Mouse (Mus musculus) macrophage (primary cell): ENCODE results near the gene Plekhg1. TPM values are rescaled to one million over a fixed set of nuclear protein-coding genes. Genes with fewer than 3 reads are reported as not detected.

Experiments
- H3K27ac ChIP-seq: fragments of 350-480 bp; formaldehyde crosslinking; 2 replicates; pipeline ENCODE4 v1.9.0; 2021
- H3K36me3 ChIP-seq: fragments of 350-480 bp; formaldehyde crosslinking; 2 replicates; pipeline ENCODE4 v1.9.0; 2021; ENCODE audit errors: inconsistent target
- H3K4me3 ChIP-seq: fragments of 350-480 bp; formaldehyde crosslinking; 2 replicates; pipeline ENCODE4 v1.9.0; 2021; ENCODE audit errors: inconsistent target
- H3K79me2 ChIP-seq: fragments of 350-480 bp; formaldehyde crosslinking; 2 replicates; pipeline ENCODE4 v1.9.0; 2021; ENCODE audit errors: inconsistent target
- WGBS: methylation state at CpG from one replicate; pipeline ENCODE4 v1.1.7; 2026; ENCODE audit warnings: inconsistent platforms; ENCODE audit not compliant: missing documents; 5-methylcytosine and 5-hydroxymethylcytosine counted together
- polyA plus RNA-seq: library from polyadenylated mRNA; stranded (reverse); fragments of 250-400 nt; gene quantifications from 3 replicates; pipeline ENCODE4 v1.2.4, GENCODE M21; 2018; ENCODE audit warnings: inconsistent platforms

Gene Plekhg1
- polyA plus RNA-seq, 1 experiment from 2014 or later = 1.1 TPM

- WGBS = 43% methylated on average over 12 of the region's 12 CpGs
- Histone ChIP-seq H3K27ac (peak overlapping the region; percentile 42), H3K36me3 (no peaks in the 10 kb centered on the region), H3K79me2 (no peaks in the 10 kb centered on the region), H3K4me3 (no peak overlapping the region)
Measured at GRCm38 (mm10) chr10:3863411-3864195, 123.4 kb downstream of the Plekhg1 start.

- 94% methylated on average over 4 of the region's 6 CpGs for WGBS
- H3K36me3 ChIP-seq = no peaks in the 10 kb centered on the region
- H3K27ac ChIP-seq = no peak overlapping the region
- no peak overlapping the region for H3K4me3 ChIP-seq
- H3K79me2 ChIP-seq = no peaks in the 10 kb centered on the region
Measured at GRCm38 (mm10) chr10:3864196-3864540, 124.0 kb downstream of the Plekhg1 start.

GRCm38 (mm10) chr10:3867298-3867697 is 127.1 kb downstream of the Plekhg1 start:
- H3K36me3 ChIP-seq = no peaks in the 10 kb centered on the region
- H3K4me3 ChIP-seq = no peak overlapping the region
- no peak overlapping the region for H3K27ac ChIP-seq
- no peaks in the 10 kb centered on the region for H3K79me2 ChIP-seq

GRCm38 (mm10) chr10:3870828-3871227 is 130.7 kb downstream of the Plekhg1 start:
- H3K4me3 ChIP-seq = no peak overlapping the region

GRCm38 (mm10) chr10:3873467-3873866 is 133.3 kb downstream of the Plekhg1 start:
- Histone ChIP-seq H3K27ac (no peak overlapping the region), H3K79me2 (no peaks in the 10 kb centered on the region), H3K4me3 (no peak overlapping the region), H3K36me3 (no peaks in the 10 kb centered on the region)
- 96% methylated on average over 6 of the region's 6 CpGs for WGBS

More at GRCm38 (mm10) chr10:3870828-3871227, 130.7 kb downstream of the Plekhg1 start:
- Histone ChIP-seq H3K79me2 (no peaks in the 10 kb centered on the region), H3K36me3 (no peaks in the 10 kb centered on the region), H3K27ac (no peak overlapping the region)
- WGBS = 96% methylated on average over 5 of the region's 5 CpGs

- no peak overlapping the region for H3K4me3 ChIP-seq
- WGBS = 96% methylated on average over 4 of the region's 4 CpGs
- H3K79me2 ChIP-seq = no peaks in the 10 kb centered on the region
- H3K27ac ChIP-seq = no peak overlapping the region
- H3K36me3 ChIP-seq = no peaks in the 10 kb centered on the region
Measured at GRCm38 (mm10) chr10:3877852-3878535, 137.8 kb downstream of the Plekhg1 start.

GRCm38 (mm10) chr10:3881179-3881578 is 141.0 kb downstream of the Plekhg1 start:
- no peak overlapping the region for H3K4me3 ChIP-seq
- no peaks in the 10 kb centered on the region for H3K79me2 ChIP-seq
- H3K27ac ChIP-seq = no peak overlapping the region
- no peaks in the 10 kb centered on the region for H3K36me3 ChIP-seq
- WGBS = 100% methylated on average over 2 of the region's 2 CpGs

GRCm38 (mm10) chr10:3888510-3888909 is 148.3 kb downstream of the Plekhg1 start:
- 100% methylated on average over 4 of the region's 4 CpGs for WGBS

GRCm38 (mm10) chr10:3891381-3892263 is 151.5 kb downstream of the Plekhg1 start:
- 80% methylated on average over 3 of the region's 3 CpGs for WGBS
- H3K27ac ChIP-seq = no peak overlapping the region
- no peaks in the 10 kb centered on the region for H3K36me3 ChIP-seq
- no peak overlapping the region for H3K4me3 ChIP-seq
- H3K79me2 ChIP-seq = no peaks in the 10 kb centered on the region

More at GRCm38 (mm10) chr10:3888510-3888909, 148.3 kb downstream of the Plekhg1 start:
- Histone ChIP-seq H3K79me2 (no peaks in the 10 kb centered on the region), H3K36me3 (no peaks in the 10 kb centered on the region), H3K4me3 (no peak overlapping the region), H3K27ac (no peak overlapping the region)

GRCm38 (mm10) chr10:3892368-3892767 is 152.2 kb downstream of the Plekhg1 start:
- H3K27ac ChIP-seq = no peak overlapping the region
- no peaks in the 10 kb centered on the region for H3K36me3 ChIP-seq
- 50% methylated on average over 2 of the region's 3 CpGs for WGBS
- no peak overlapping the region for H3K4me3 ChIP-seq
- no peaks in the 10 kb centered on the region for H3K79me2 ChIP-seq

GRCm38 (mm10) chr10:3898068-3898467 is 157.9 kb downstream of the Plekhg1 start:
- no peaks in the 10 kb centered on the region for H3K79me2 ChIP-seq
- 88% methylated on average over 3 of the region's 3 CpGs for WGBS

GRCm38 (mm10) chr10:3900416-3900956 is 160.3 kb downstream of the Plekhg1 start:
- no peaks in the 10 kb centered on the region for H3K36me3 ChIP-seq
- no peak overlapping the region for H3K4me3 ChIP-seq
- H3K27ac ChIP-seq = no peak overlapping the region
- 92% methylated on average over 11 of the region's 11 CpGs for WGBS
- H3K79me2 ChIP-seq = no peaks in the 10 kb centered on the region

More at GRCm38 (mm10) chr10:3898068-3898467, 157.9 kb downstream of the Plekhg1 start:
- Histone ChIP-seq H3K36me3 (no peaks in the 10 kb centered on the region), H3K27ac (no peak overlapping the region), H3K4me3 (no peak overlapping the region)

- no peak overlapping the region for H3K27ac ChIP-seq
- no peaks in the 10 kb centered on the region for H3K36me3 ChIP-seq
- no peaks in the 10 kb centered on the region for H3K79me2 ChIP-seq
- WGBS = 98% methylated on average over 3 of the region's 3 CpGs
- H3K4me3 ChIP-seq = no peak overlapping the region
Measured at GRCm38 (mm10) chr10:3905747-3906146, 165.6 kb downstream of the Plekhg1 start.

- no peaks in the 10 kb centered on the region for H3K36me3 ChIP-seq
- no peak overlapping the region for H3K4me3 ChIP-seq
- no peaks in the 10 kb centered on the region for H3K79me2 ChIP-seq
- WGBS = 73% methylated on average over 5 of the region's 5 CpGs
- no peak overlapping the region for H3K27ac ChIP-seq
Measured at GRCm38 (mm10) chr10:3914104-3914503, 173.9 kb downstream of the Plekhg1 start.
